Mouse (Mus musculus) adipocyte (in vitro differentiated cells): Measurements from ENCODE around the gene Pyroxd1.

Source experiments
- DNase-seq: peaks from one replicate; pipeline ENCODE4 v3.0.0-alpha.2; 2016; ENCODE audit warnings: low spot score

Gene Pyroxd1

GRCm38 (mm10) chr6:142377081-142377480 lies 31.6 kb downstream of the Pyroxd1 start:
- no peak for DNase-seq

- no peak for DNase-seq
These were observed 33.3 kb downstream of the Pyroxd1 start for GRCm38 (mm10) chr6:142378576-142379330.

GRCm38 (mm10) chr6:142379961-142380360 lies 34.5 kb downstream of the Pyroxd1 start:
- no peak for DNase-seq

GRCm38 (mm10) chr6:142381615-142382014 lies 36.2 kb downstream of the Pyroxd1 start:
- no peak for DNase-seq

GRCm38 (mm10) chr6:142384521-142384920 lies 39.1 kb downstream of the Pyroxd1 start:
- DNase-seq, result no peak

- no peak for DNase-seq
These were observed 41.0 kb downstream of the Pyroxd1 start for GRCm38 (mm10) chr6:142386285-142387010.

GRCm38 (mm10) chr6:142387011-142387754 lies 41.7 kb downstream of the Pyroxd1 start, which contains the start of the genes Recql and Golt1b:
Recql (minus strand) TSS chr6:142387087.
Golt1b (plus strand) TSS chr6:142387221.
- DNase-seq, result peak; percentile 98

GRCm38 (mm10) chr6:142387755-142388271 lies 42.4 kb downstream of the Pyroxd1 start:
- DNase-seq, result peak; percentile 46

- no peak for DNase-seq
These were observed 43.6 kb downstream of the Pyroxd1 start for GRCm38 (mm10) chr6:142389101-142389500.

- DNase-seq, result no peak
These were observed 46.9 kb downstream of the Pyroxd1 start for GRCm38 (mm10) chr6:142392312-142392711.

- no peak for DNase-seq
These were observed 49.2 kb downstream of the Pyroxd1 start for GRCm38 (mm10) chr6:142394669-142395068.

GRCm38 (mm10) chr6:142395756-142396155 lies 50.3 kb downstream of the Pyroxd1 start:
- DNase-seq, result no peak

- DNase-seq, result no peak
These were observed 65.7 kb downstream of the Pyroxd1 start for GRCm38 (mm10) chr6:142411140-142411539.
